Mouse (Mus musculus) frontal cortex, adult (tissue): ENCODE measurements around the gene Fzr1.

Experiments
- ATAC-seq: cut with Nextera tagmentation; 2 replicates; pipeline ENCODE4 v1.9.2; 2017; ENCODE audit warnings: mild to moderate bottlenecking, moderate library complexity, mixed read lengths; ENCODE audit not compliant: low TSS enrichment

Fzr1 gene

GRCm38 (mm10) chr10:81328386-81328785 is 49.9 kb downstream of the Fzr1 start, which contains the start of gene Tbxa2r:
Gene Tbxa2r, plus strand, starts transcription at chr10:81328731.
- no peak for ATAC-seq

- ATAC-seq, result no peak
Observed at GRCm38 (mm10) chr10:81327959-81328358, 50.4 kb downstream of the Fzr1 start.

- no peak for ATAC-seq
Observed at GRCm38 (mm10) chr10:81326858-81327257, 51.5 kb downstream of the Fzr1 start.

GRCm38 (mm10) chr10:81325781-81326180 is 52.5 kb downstream of the Fzr1 start:
- ATAC-seq, result no peak

GRCm38 (mm10) chr10:81325176-81325575 is 53.1 kb downstream of the Fzr1 start:
- ATAC-seq, result no peak

- no peak for ATAC-seq
Observed at GRCm38 (mm10) chr10:81323791-81324530, 54.4 kb downstream of the Fzr1 start.

GRCm38 (mm10) chr10:81323141-81323775 is 55.1 kb downstream of the Fzr1 start:
- ATAC-seq, result no peak

GRCm38 (mm10) chr10:81322444-81322843 is 55.9 kb downstream of the Fzr1 start:
- no peak for ATAC-seq

- ATAC-seq, result no peak
Observed at GRCm38 (mm10) chr10:81321436-81321835, 56.9 kb downstream of the Fzr1 start.

GRCm38 (mm10) chr10:81320550-81321347 is 57.6 kb downstream of the Fzr1 start, which contains the start of gene Cactin:
Gene Cactin, plus strand, starts transcription at chr10:81321103.
- peak; percentile 78 for ATAC-seq

- ATAC-seq, result peak; percentile 24; the same call in 1 of the 2 replicates
Observed at GRCm38 (mm10) chr10:81319741-81320549, 58.4 kb downstream of the Fzr1 start.

GRCm38 (mm10) chr10:81319330-81319699 is 59.0 kb downstream of the Fzr1 start:
- no peak for ATAC-seq

- no peak for ATAC-seq
Observed at GRCm38 (mm10) chr10:81318589-81319329, 59.6 kb downstream of the Fzr1 start.

GRCm38 (mm10) chr10:81317273-81317672 is 61.0 kb downstream of the Fzr1 start:
- ATAC-seq, result no peak

- ATAC-seq, result no peak
Observed at GRCm38 (mm10) chr10:81316338-81317060, 61.8 kb downstream of the Fzr1 start.
